Mouse (Mus musculus) bone marrow, adult 2 months (tissue): Measurements from ENCODE around the gene Fastkd5.

ENCODE experiments used
- CTCF ChIP-seq: fragments of 200-500 bp; IDR thresholded peaks from 2 replicates; pipeline ENCODE4 v1.5.1; 2011; ENCODE audit warnings: low read length, control low read depth; ENCODE audit not compliant: control insufficient read depth, insufficient read depth
- POLR2A ChIP-seq: fragments of 200-500 bp; IDR thresholded peaks from 2 replicates; pipeline ENCODE4 v1.6.1; 2011; ENCODE audit warnings: low read depth, mild to moderate bottlenecking, control low read depth, low read length, borderline replicate concordance; ENCODE audit not compliant: control insufficient read depth

- TF ChIP-seq CTCF (no peak), POLR2A (no peak)
Observed at GRCm38 (mm10) chr2:130632887-130633675, 3.3 kb upstream of the Fastkd5 start.
